Comparison of ENCODE assay signal across 8 mouse cellular contexts in genomic region chr8:105936866-105937475, GRCm38 (mm10). TPM values are rescaled to one million over a fixed set of nuclear protein-coding genes. Genes with fewer than 3 reads are reported as not detected.
DNase-seq lines count a peak whose midpoint lies in the region; ATAC-seq and TF ChIP-seq lines count a peak whose summit lies in the region.

No protein-coding gene starts in this region.

- peak overlapping the region; percentile 74 for H3K27ac ChIP-seq in bone marrow macrophage, adult 2 months (ENCODE audit: insufficient read depth, low read depth, low read length)
- peak overlapping the region; percentile 80 for H3K27ac ChIP-seq in embryonic fibroblast, embryonic 13.5 days (ENCODE audit: insufficient read depth, low read length)
- H3K27ac ChIP-seq in heart, embryonic 10.5 days: peak overlapping the region; percentile 89
- peak overlapping the region; percentile 91 for H3K27ac ChIP-seq in kidney, embryonic 15.5 days

- no peaks in the 10 kb centered on the region for H3K9me3 ChIP-seq in heart, embryonic 10.5 days
- H3K9me3 ChIP-seq in kidney, embryonic 15.5 days (replicated peaks): no peaks in the 10 kb centered on the region

- peak overlapping the region; percentile 68 for H3K9ac ChIP-seq in kidney, embryonic 15.5 days

- H3K4me1 ChIP-seq in bone marrow macrophage, adult 2 months (ENCODE audit: control insufficient read depth, insufficient read depth, low read length): peaks cover 10% of the 10 kb centered on the region
- no peaks in the 10 kb centered on the region for H3K4me1 ChIP-seq in embryonic fibroblast, embryonic 13.5 days (ENCODE audit: control insufficient read depth, insufficient read depth, low read length)
- H3K4me1 ChIP-seq in heart, embryonic 10.5 days: peaks cover 25% of the 10 kb centered on the region
- H3K4me1 ChIP-seq in kidney, embryonic 15.5 days: peaks cover 22% of the 10 kb centered on the region

- WGBS in heart, embryonic 10.5 days: under 1% methylated on average over 30 of the region's 30 CpGs
- under 1% methylated on average over 30 of the region's 30 CpGs for WGBS in kidney, embryonic 15.5 days

- DNase-seq in 416B (ENCODE audit: low read depth): peak; percentile 96
- peak; percentile 98 for DNase-seq in heart, embryonic 10.5 days (ENCODE audit: low spot score)
- DNase-seq in liver: peak; percentile 92
- peak; percentile 83 to 89 for DNase-seq in spleen, postnatal 4 days (ENCODE audit: low spot score in 2 of 2)

- peak overlapping the region; percentile 97 for H3K4me2 ChIP-seq in kidney, embryonic 15.5 days

- H3K36me3 ChIP-seq in heart, embryonic 10.5 days: peaks cover 25% of the 10 kb centered on the region
- peaks cover 23% of the 10 kb centered on the region for H3K36me3 ChIP-seq in kidney, embryonic 15.5 days

- H3K4me3 ChIP-seq in bone marrow macrophage, adult 2 months (ENCODE audit: insufficient read depth, low read length): peak overlapping the region; percentile 69
- H3K4me3 ChIP-seq in embryonic fibroblast, embryonic 13.5 days (ENCODE audit: insufficient read depth, low read length): peak overlapping the region; percentile 64
- H3K4me3 ChIP-seq in heart, embryonic 10.5 days: peak overlapping the region; percentile 67
- H3K4me3 ChIP-seq in kidney, embryonic 15.5 days (replicated peaks): peak overlapping the region; percentile 92

- peak; percentile 92 for ATAC-seq in kidney, embryonic 15.5 days (replicated peaks; ENCODE audit: low FRiP score)
- ATAC-seq in monocyte, adult 5-6 weeks (replicated peaks; ENCODE audit: insufficient number of reproducible peaks, low FRiP score, low TSS enrichment, poor library complexity, severe bottlenecking): peak; percentile 85

- no peak for TF ChIP-seq POLR2A in bone marrow macrophage, adult 2 months (IDR thresholded peaks at IDR 0.05; ENCODE audit: borderline replicate concordance, low read depth, low read length)
- peak; percentile 77 for TF ChIP-seq POLR2A in embryonic fibroblast, embryonic 13.5 days (IDR thresholded peaks at IDR 0.05; ENCODE audit: low read depth, low read length)

- no peak for TF ChIP-seq CTCF in bone marrow macrophage, adult 2 months (IDR thresholded peaks at IDR 0.05; ENCODE audit: low read depth, low read length)
- no peak for TF ChIP-seq CTCF in embryonic fibroblast, embryonic 13.5 days (IDR thresholded peaks at IDR 0.05; ENCODE audit: borderline replicate concordance, insufficient read depth, low read length)

- no peaks in the 10 kb centered on the region for H3K27me3 ChIP-seq in heart, embryonic 10.5 days (ENCODE audit: insufficient read depth, poor library complexity, severe bottlenecking)
- no peaks in the 10 kb centered on the region for H3K27me3 ChIP-seq in kidney, embryonic 15.5 days

RNA-seq across cellular contexts. Expression of gene Psmb10, which starts 1.3 kb away (rescaled TPM):
- 150 and 151 TPM in 2 replicates for polyA plus RNA-seq in bone marrow macrophage, adult 2 months (2012; ENCODE audit: insufficient read depth, insufficient read length, missing spikeins)
- 27.1 and 30.5 TPM in 2 replicates for polyA plus RNA-seq in embryonic fibroblast, embryonic 13.5 days (2011; ENCODE audit: insufficient read length, low read depth, missing spikeins)
- 70.7 and 75.4 TPM in 2 replicates for polyA plus RNA-seq in heart, embryonic 10.5 days (2016; fragmentation: Nextera tagmentation; extraction: Ambion mirVana)
- 43.8 and 44.5 TPM in 2 replicates for polyA plus RNA-seq in kidney, embryonic 15.5 days (2015; fragmentation: Nextera tagmentation; extraction: Ambion mirVana)
- total RNA-seq in monocyte, adult 5-6 weeks (2017): 98.5 to 154 TPM (median 99.0 TPM) in 3 replicates

RNA-seq across cellular contexts. Expression of gene Ctrl, which starts 3.3 kb away (rescaled TPM):
- 0.63 TPM in 1 of 2 replicates, not detected in the other for polyA plus RNA-seq in bone marrow macrophage, adult 2 months (2012; ENCODE audit: insufficient read depth, insufficient read length, missing spikeins)
- polyA plus RNA-seq in embryonic fibroblast, embryonic 13.5 days (2011; ENCODE audit: insufficient read length, low read depth, missing spikeins): not detected in 2 replicates
- 1.9 and 2.6 TPM in 2 replicates for polyA plus RNA-seq in heart, embryonic 10.5 days (2016; fragmentation: Nextera tagmentation; extraction: Ambion mirVana)
- 1.2 and 1.7 TPM in 2 replicates for polyA plus RNA-seq in kidney, embryonic 15.5 days (2015; fragmentation: Nextera tagmentation; extraction: Ambion mirVana)
- total RNA-seq in monocyte, adult 5-6 weeks (2017): not detected in 3 replicates

RNA-seq across cellular contexts. Expression of gene Lcat, which starts 6.2 kb away (rescaled TPM):
- 0.55 and 0.60 TPM in 2 replicates for polyA plus RNA-seq in bone marrow macrophage, adult 2 months (2012; ENCODE audit: insufficient read depth, insufficient read length, missing spikeins)
- 2.3 and 3.9 TPM in 2 replicates for polyA plus RNA-seq in embryonic fibroblast, embryonic 13.5 days (2011; ENCODE audit: insufficient read length, low read depth, missing spikeins)
- polyA plus RNA-seq in heart, embryonic 10.5 days (2016; fragmentation: Nextera tagmentation; extraction: Ambion mirVana): 1.7 and 7.9 TPM in 2 replicates
- 1.3 and 2.8 TPM in 2 replicates for polyA plus RNA-seq in kidney, embryonic 15.5 days (2015; fragmentation: Nextera tagmentation; extraction: Ambion mirVana)
- total RNA-seq in monocyte, adult 5-6 weeks (2017): not detected in 3 replicates

RNA-seq across cellular contexts. Expression of gene Slc12a4, which starts 28.9 kb away (rescaled TPM):
- 19.6 and 27.5 TPM in 2 replicates for polyA plus RNA-seq in bone marrow macrophage, adult 2 months (2012; ENCODE audit: insufficient read depth, insufficient read length, missing spikeins)
- 60.2 and 82.1 TPM in 2 replicates for polyA plus RNA-seq in embryonic fibroblast, embryonic 13.5 days (2011; ENCODE audit: insufficient read length, low read depth, missing spikeins)
- polyA plus RNA-seq in heart, embryonic 10.5 days (2016; fragmentation: Nextera tagmentation; extraction: Ambion mirVana): 45.1 and 56.1 TPM in 2 replicates
- polyA plus RNA-seq in kidney, embryonic 15.5 days (2015; fragmentation: Nextera tagmentation; extraction: Ambion mirVana): 30.1 and 33.9 TPM in 2 replicates
- 2.7 to 13.5 TPM (median 8.1 TPM) in 3 replicates for total RNA-seq in monocyte, adult 5-6 weeks (2017)

RNA-seq across cellular contexts. Expression of gene Pskh1, which starts 36.7 kb away (rescaled TPM):
- polyA plus RNA-seq in bone marrow macrophage, adult 2 months (2012; ENCODE audit: insufficient read depth, insufficient read length, missing spikeins): 18.0 and 18.8 TPM in 2 replicates
- 28.9 and 30.5 TPM in 2 replicates for polyA plus RNA-seq in embryonic fibroblast, embryonic 13.5 days (2011; ENCODE audit: insufficient read length, low read depth, missing spikeins)
- polyA plus RNA-seq in heart, embryonic 10.5 days (2016; fragmentation: Nextera tagmentation; extraction: Ambion mirVana): 30.3 and 30.4 TPM in 2 replicates
- polyA plus RNA-seq in kidney, embryonic 15.5 days (2015; fragmentation: Nextera tagmentation; extraction: Ambion mirVana): 36.4 and 41.9 TPM in 2 replicates
- 11.4 to 15.3 TPM (median 11.6 TPM) in 3 replicates for total RNA-seq in monocyte, adult 5-6 weeks (2017)

Comparison
In these comparisons a context has a peak if more than half of its experiments do, and no peak if none do; other contexts are left out.
1. Peak in every context shown above with its lines: DNase-seq, ATAC-seq, H3K4me3 ChIP-seq and H3K27ac ChIP-seq.